Mouse (Mus musculus): Measurements from ENCODE around the gene Zfp111. TPM values are rescaled to one million over a fixed set of nuclear protein-coding genes. Genes with fewer than 3 reads are reported as not detected.

Zfp111 gene
- total RNA-seq (2014; fragmentation: Nextera tagmentation) (0.63 and 1.4 TPM in 2 replicates), total RNA-seq (2017) (0.46 and 0.82 TPM in 2 replicates), polyA plus RNA-seq (2012) (0.24 and 0.32 TPM in 2 replicates)

DNA sequence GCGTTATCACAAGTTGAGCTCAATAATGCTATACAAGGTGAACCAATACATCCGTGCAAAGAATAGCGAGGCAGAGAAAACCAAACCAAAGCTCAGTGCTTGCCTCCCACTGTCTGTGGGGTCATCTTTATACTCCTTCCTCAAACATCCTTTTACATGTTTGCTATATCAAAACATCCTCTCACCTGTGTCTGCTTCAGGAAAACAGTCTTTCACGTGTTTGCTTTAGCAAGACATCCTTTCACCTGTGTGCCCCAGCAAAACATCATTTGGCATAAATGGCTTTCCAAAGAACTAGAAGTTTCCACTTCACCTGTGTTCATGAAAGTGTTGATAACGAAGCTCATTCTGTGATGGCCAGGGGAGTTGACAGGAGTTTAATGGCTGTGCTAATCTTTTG, at the start of gene Zfp111:
Gene Zfp111, minus strand, starts transcription at position 101 of the 400 bp plus-strand sequence.
- Histone ChIP-seq H3K4me3 (ENCODE audit: low read depth, low read length) (no peak within 1 kb of the TSS), H3K4me1 (ENCODE audit: insufficient read depth, low read depth, low read length) (no peaks in the 10 kb centered on the region), H3K36me3 (replicated peaks) (no peaks in the 10 kb centered on the region), H3K27me3 (ENCODE audit: insufficient read depth, low read length) (no peaks in the 10 kb centered on the region), H3K9me3 (replicated peaks) (no peaks in the 10 kb centered on the region)
- ATAC-seq (ENCODE audit: extremely low read depth, insufficient number of reproducible peaks, low FRiP score, poor library complexity, severe bottlenecking) = no peak
- DNase-seq (ENCODE audit: low spot score) = no peak
- TF ChIP-seq TAL1 (conservative IDR thresholded peaks at IDR 0.05; ENCODE audit: low read depth, low read length) = no peak
- no peak for TF ChIP-seq CTCF (IDR thresholded peaks at IDR 0.05; ENCODE audit: low read depth, low read length)
- TF ChIP-seq POLR2AphosphoS5 (IDR thresholded peaks at IDR 0.05; ENCODE audit: insufficient replicate concordance, low read depth, low read length) = no peak
- no peak for TF ChIP-seq GATA2 (IDR thresholded peaks at IDR 0.05; ENCODE audit: borderline replicate concordance, low read depth, low read length)
- TF ChIP-seq GATA1 (IDR thresholded peaks at IDR 0.05; ENCODE audit: borderline replicate concordance, low read length) = no peak

DNA sequence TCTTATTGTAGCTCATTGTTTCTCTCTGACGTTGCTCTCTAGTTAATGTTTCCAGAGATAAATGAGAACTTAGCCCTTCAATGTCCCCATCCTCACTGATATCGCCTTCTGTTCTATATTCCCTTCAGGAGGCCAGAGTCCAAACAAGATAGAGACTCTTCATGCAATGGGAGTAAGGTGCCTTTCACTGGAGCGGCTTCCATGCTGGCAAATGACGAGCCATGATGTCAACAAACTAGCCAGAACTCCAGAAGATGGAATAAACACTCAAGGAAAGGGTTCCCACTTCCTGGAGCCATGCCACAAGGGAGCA, 48.7 kb upstream of the Zfp111 start:
- Histone ChIP-seq H3K4me1 (ENCODE audit: insufficient read depth, low read depth, low read length) (no peaks in the 10 kb centered on the region), H3K27me3 (ENCODE audit: insufficient read depth, low read length) (no peaks in the 10 kb centered on the region), H3K36me3 (replicated peaks) (no peaks in the 10 kb centered on the region), H3K9me3 (replicated peaks) (no peaks in the 10 kb centered on the region), H3K4me3 (ENCODE audit: low read depth, low read length) (no peak overlapping the region)
- ATAC-seq (ENCODE audit: extremely low read depth, insufficient number of reproducible peaks, low FRiP score, poor library complexity, severe bottlenecking) = no peak
- no peak for DNase-seq (ENCODE audit: low spot score)
- TF ChIP-seq GATA1 (IDR thresholded peaks at IDR 0.05; ENCODE audit: borderline replicate concordance, low read length) (no peak), POLR2AphosphoS5 (IDR thresholded peaks at IDR 0.05; ENCODE audit: insufficient replicate concordance, low read depth, low read length) (no peak), GATA2 (IDR thresholded peaks at IDR 0.05; ENCODE audit: borderline replicate concordance, low read depth, low read length) (no peak), TAL1 (conservative IDR thresholded peaks at IDR 0.05; ENCODE audit: low read depth, low read length) (no peak), CTCF (IDR thresholded peaks at IDR 0.05; ENCODE audit: low read depth, low read length) (no peak)

DNA sequence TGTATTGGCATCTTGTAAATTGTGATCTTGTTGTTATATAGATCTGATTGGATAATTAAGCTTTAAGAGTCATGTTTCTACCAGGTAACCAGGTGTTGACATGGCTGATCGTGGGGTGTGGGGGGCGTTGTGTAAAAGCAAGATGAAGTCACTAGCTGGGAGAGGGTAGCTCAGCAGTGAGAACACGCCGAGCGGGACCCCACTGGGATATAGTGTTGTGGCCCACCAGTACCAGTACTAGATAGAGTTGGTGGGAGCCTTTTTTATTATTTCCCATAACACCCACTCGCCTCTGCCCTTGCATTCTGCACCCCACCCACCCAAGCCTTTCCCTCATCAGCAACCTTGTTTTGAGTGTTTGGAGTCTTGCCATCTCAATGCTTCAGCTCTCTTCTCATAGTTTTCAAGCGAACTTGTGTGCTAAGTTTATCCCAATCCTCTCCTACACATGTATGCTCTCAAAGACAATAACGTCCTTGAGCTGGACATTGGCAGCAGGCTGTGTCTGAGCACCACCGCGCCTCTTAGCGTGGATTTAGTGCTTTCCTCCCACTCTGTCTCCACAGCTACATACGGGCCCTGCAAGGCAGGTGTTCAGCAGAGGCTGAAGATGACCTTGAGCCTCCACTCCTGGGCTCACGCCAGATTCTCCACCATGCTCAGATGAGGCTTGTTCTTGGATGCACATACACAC, 48.2 kb upstream of the Zfp111 start:
- H3K4me3 ChIP-seq (ENCODE audit: low read depth, low read length) = no peak overlapping the region
- H3K27me3 ChIP-seq (ENCODE audit: insufficient read depth, low read length) = no peaks in the 10 kb centered on the region
- no peak for TF ChIP-seq CTCF (IDR thresholded peaks at IDR 0.05; ENCODE audit: low read depth, low read length)
- TF ChIP-seq TAL1 (conservative IDR thresholded peaks at IDR 0.05; ENCODE audit: low read depth, low read length) = no peak
- no peak for TF ChIP-seq POLR2AphosphoS5 (IDR thresholded peaks at IDR 0.05; ENCODE audit: insufficient replicate concordance, low read depth, low read length)
- TF ChIP-seq GATA1 (IDR thresholded peaks at IDR 0.05; ENCODE audit: borderline replicate concordance, low read length) = no peak
- no peak for TF ChIP-seq GATA2 (IDR thresholded peaks at IDR 0.05; ENCODE audit: borderline replicate concordance, low read depth, low read length)
- H3K9me3 ChIP-seq (replicated peaks) = no peaks in the 10 kb centered on the region
- no peaks in the 10 kb centered on the region for H3K36me3 ChIP-seq (replicated peaks)
- no peak for DNase-seq (ENCODE audit: low spot score)
- no peaks in the 10 kb centered on the region for H3K4me1 ChIP-seq (ENCODE audit: insufficient read depth, low read depth, low read length)
- no peak for ATAC-seq (ENCODE audit: extremely low read depth, insufficient number of reproducible peaks, low FRiP score, poor library complexity, severe bottlenecking)

DNA sequence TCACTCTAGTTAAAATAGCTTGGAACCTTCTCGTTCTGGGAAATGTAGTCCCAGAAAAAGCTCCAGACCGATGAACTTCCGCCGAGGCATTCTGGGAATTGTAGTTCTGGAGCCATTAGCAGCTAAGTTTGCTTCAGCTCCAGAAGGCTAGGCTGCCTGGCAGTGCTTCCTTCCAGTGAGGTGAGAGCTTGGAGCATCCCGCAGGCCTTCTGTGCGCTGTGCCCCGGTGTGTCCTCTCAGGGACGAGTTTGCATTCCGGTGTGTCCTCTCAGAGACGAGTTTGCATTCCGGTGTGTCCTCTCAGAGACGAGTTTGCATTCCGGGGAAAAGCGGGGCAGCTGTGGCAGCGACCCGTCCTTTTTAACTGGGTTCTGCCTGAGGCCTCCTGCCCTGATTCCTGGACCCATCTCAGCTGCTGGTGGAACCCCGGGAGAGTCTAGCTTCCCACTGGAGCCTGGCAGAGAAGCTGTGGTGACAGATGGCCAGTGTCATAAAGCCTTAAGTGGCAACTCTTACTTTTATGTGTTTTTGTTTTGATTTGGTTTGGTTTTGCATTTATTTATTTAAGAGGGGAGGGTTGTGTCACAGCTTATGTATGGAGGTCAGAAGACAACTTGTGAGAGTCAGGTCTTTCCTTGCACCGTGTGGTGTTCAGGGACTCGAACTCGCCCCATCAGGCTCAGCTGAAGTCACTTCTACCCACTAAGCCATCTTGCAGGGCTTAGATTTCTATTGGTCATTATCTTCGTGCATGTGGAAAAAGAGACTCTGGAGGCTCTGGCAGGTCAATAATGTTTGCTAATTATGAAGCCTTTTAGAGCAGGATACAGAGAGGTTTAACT, 43.6 kb upstream of the Zfp111 start, which contains the start of gene Zfp108:
Gene Zfp108, plus strand, starts transcription at position 162 of the 842 bp plus-strand sequence.
- Histone ChIP-seq H3K36me3 (replicated peaks) (no peaks in the 10 kb centered on the region), H3K4me3 (ENCODE audit: low read depth, low read length) (peak within 1 kb of the TSS; percentile 51; the same call in 1 of the 2 replicates), H3K9me3 (replicated peaks) (no peaks in the 10 kb centered on the region), H3K27me3 (ENCODE audit: insufficient read depth, low read length) (no peaks in the 10 kb centered on the region), H3K4me1 (ENCODE audit: insufficient read depth, low read depth, low read length) (no peaks in the 10 kb centered on the region)
- peak; percentile 11 for DNase-seq (ENCODE audit: low spot score)
- ATAC-seq (ENCODE audit: extremely low read depth, insufficient number of reproducible peaks, low FRiP score, poor library complexity, severe bottlenecking) = peak; percentile 57
- TF ChIP-seq CTCF (IDR thresholded peaks at IDR 0.05; ENCODE audit: low read depth, low read length) = no peak
- no peak for TF ChIP-seq TAL1 (conservative IDR thresholded peaks at IDR 0.05; ENCODE audit: low read depth, low read length)
- TF ChIP-seq POLR2AphosphoS5 (IDR thresholded peaks at IDR 0.05; ENCODE audit: insufficient replicate concordance, low read depth, low read length) = no peak
- no peak for TF ChIP-seq GATA1 (IDR thresholded peaks at IDR 0.05; ENCODE audit: borderline replicate concordance, low read length)
- no peak for TF ChIP-seq GATA2 (IDR thresholded peaks at IDR 0.05; ENCODE audit: borderline replicate concordance, low read depth, low read length)

DNA sequence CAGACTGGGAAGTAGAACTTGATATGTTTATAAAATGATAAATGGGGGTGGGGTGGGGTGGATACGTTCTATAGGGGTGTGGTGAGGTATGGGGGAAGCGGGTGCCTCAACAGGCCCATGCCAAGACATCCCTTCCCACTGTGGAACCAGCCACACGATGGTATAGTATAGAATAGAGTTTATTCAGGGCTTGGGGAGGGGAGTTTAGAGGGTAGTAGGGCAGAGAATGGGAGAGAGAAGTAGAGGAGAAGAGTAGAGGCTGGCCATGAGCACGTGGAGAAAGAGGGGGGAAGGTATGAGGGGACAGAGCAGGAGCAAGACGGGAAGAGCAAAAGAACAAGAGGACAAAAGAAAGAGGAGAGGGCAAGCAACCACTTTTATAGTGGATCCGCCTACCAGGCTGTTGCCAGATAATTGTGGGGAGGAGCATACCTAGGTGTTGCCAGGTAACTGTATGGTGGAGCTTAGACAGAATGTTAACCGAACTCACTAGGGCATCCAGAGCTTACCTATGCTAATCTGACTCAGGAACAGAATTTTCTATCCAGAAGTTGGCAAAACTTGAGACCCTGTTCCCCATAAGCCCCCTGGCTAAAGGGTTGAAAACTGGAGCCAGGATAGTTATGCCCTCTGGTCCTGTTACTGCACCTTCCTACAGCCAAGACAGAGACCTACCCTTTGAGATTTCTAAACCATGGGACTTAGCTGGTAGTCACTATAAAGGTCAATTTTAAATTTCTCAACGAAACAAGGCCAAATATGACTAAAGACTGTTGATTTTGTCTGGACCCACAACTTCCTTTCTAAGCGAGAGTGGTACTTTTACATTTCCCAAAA, 42.8 kb upstream of the Zfp111 start:
- H3K4me1 ChIP-seq (ENCODE audit: insufficient read depth, low read depth, low read length) = no peaks in the 10 kb centered on the region
- DNase-seq (ENCODE audit: low spot score) (no peak), ATAC-seq (ENCODE audit: extremely low read depth, insufficient number of reproducible peaks, low FRiP score, poor library complexity, severe bottlenecking) (no peak)
- H3K9me3 ChIP-seq (replicated peaks) = no peaks in the 10 kb centered on the region
- no peaks in the 10 kb centered on the region for H3K36me3 ChIP-seq (replicated peaks)
- no peak overlapping the region for H3K4me3 ChIP-seq (ENCODE audit: low read depth, low read length)
- no peak for TF ChIP-seq GATA1 (IDR thresholded peaks at IDR 0.05; ENCODE audit: borderline replicate concordance, low read length)
- H3K27me3 ChIP-seq (ENCODE audit: insufficient read depth, low read length) = no peaks in the 10 kb centered on the region

Data from G1E (cell line).